Mouse (Mus musculus): ENCODE data around the gene Stab2. TPM values are rescaled to one million over a fixed set of nuclear protein-coding genes. Genes with fewer than 3 reads are reported as not detected.

Gene Stab2
- polyA plus RNA-seq, 1 experiment from 2014 or later, result 0.98 TPM

- Histone ChIP-seq H3K27me3 (no peaks in the 10 kb centered on the region), H3K4me1 (replicated peaks) (peaks cover 25% of the 10 kb centered on the region), H3K9me3 (replicated peaks) (no peaks in the 10 kb centered on the region), H3K27ac (peak overlapping the region; percentile 91), H3K36me3 (peaks cover 25% of the 10 kb centered on the region; the same call in 1 of the 2 replicates), H3K9ac (no peak overlapping the region), H3K4me2 (no peak overlapping the region), H3K4me3 (no peak overlapping the region)
- ATAC-seq (replicated peaks; ENCODE audit: insufficient number of reproducible peaks, insufficient read depth, low FRiP score, low read depth), result no peak
- WGBS, result 84% methylated on average over 14 of the region's 14 CpGs
Measured at GRCm38 (mm10) chr10:86824871-86825270, 183.0 kb downstream of the Stab2 start.

- Histone ChIP-seq H3K27ac (no peak overlapping the region), H3K9ac (no peak overlapping the region), H3K36me3 (peaks cover 25% of the 10 kb centered on the region; the same call in 1 of the 2 replicates), H3K4me1 (replicated peaks) (peaks cover 32% of the 10 kb centered on the region), H3K9me3 (replicated peaks) (no peaks in the 10 kb centered on the region), H3K4me3 (no peak overlapping the region), H3K27me3 (no peaks in the 10 kb centered on the region), H3K4me2 (no peak overlapping the region)
- WGBS, result 82% methylated on average over 6 of the region's 6 CpGs
- ATAC-seq (replicated peaks; ENCODE audit: insufficient number of reproducible peaks, insufficient read depth, low FRiP score, low read depth), result no peak
Measured at GRCm38 (mm10) chr10:86824093-86824492, 183.7 kb downstream of the Stab2 start.

GRCm38 (mm10) chr10:86821014-86821413, 186.8 kb downstream of the Stab2 start:
- ATAC-seq (replicated peaks; ENCODE audit: insufficient number of reproducible peaks, insufficient read depth, low FRiP score, low read depth), result no peak
- H3K27me3 ChIP-seq, result no peaks in the 10 kb centered on the region

GRCm38 (mm10) chr10:86819649-86820165, 188.1 kb downstream of the Stab2 start:
- Histone ChIP-seq H3K4me1 (replicated peaks) (peaks cover 25% of the 10 kb centered on the region), H3K9me3 (replicated peaks) (no peaks in the 10 kb centered on the region), H3K27ac (peak overlapping the region; percentile 76), H3K4me2 (no peak overlapping the region), H3K9ac (no peak overlapping the region), H3K4me3 (no peak overlapping the region), H3K27me3 (no peaks in the 10 kb centered on the region), H3K36me3 (peaks cover 19% of the 10 kb centered on the region; the same call in 1 of the 2 replicates)
- ATAC-seq (replicated peaks; ENCODE audit: insufficient number of reproducible peaks, insufficient read depth, low FRiP score, low read depth), result peak; percentile 66; the same call in 1 of the 2 replicates
- 37% methylated on average over 8 of the region's 8 CpGs for WGBS

More at GRCm38 (mm10) chr10:86821014-86821413, 186.8 kb downstream of the Stab2 start:
- Histone ChIP-seq H3K9me3 (replicated peaks) (no peaks in the 10 kb centered on the region), H3K4me1 (replicated peaks) (peaks cover 31% of the 10 kb centered on the region), H3K4me2 (no peak overlapping the region), H3K4me3 (no peak overlapping the region), H3K27ac (no peak overlapping the region), H3K36me3 (peaks cover 19% of the 10 kb centered on the region; the same call in 1 of the 2 replicates), H3K9ac (no peak overlapping the region)
- WGBS, result 93% methylated on average over 7 of the region's 7 CpGs

- no peaks in the 10 kb centered on the region for H3K27me3 ChIP-seq
- no peak overlapping the region for H3K9ac ChIP-seq
- no peaks in the 10 kb centered on the region for H3K9me3 ChIP-seq (replicated peaks)
- H3K4me3 ChIP-seq, result no peak overlapping the region
- no peak overlapping the region for H3K4me2 ChIP-seq
- H3K27ac ChIP-seq, result peak overlapping the region; percentile 85
- H3K36me3 ChIP-seq, result 0 out of 2 replicates have a peak, but pooled peaks cover 4% of the 10 kb centered on the region
- peaks cover 30% of the 10 kb centered on the region for H3K4me1 ChIP-seq (replicated peaks)
- WGBS, result 77% methylated on average over 7 of the region's 7 CpGs
- no peak for ATAC-seq (replicated peaks; ENCODE audit: insufficient number of reproducible peaks, insufficient read depth, low FRiP score, low read depth)
Measured at GRCm38 (mm10) chr10:86815133-86815532, 192.7 kb downstream of the Stab2 start.

- H3K27ac ChIP-seq, result peak overlapping the region; percentile 85
Measured at GRCm38 (mm10) chr10:86814292-86815131, 193.3 kb downstream of the Stab2 start.

GRCm38 (mm10) chr10:86810612-86811011, 197.2 kb downstream of the Stab2 start:
- ATAC-seq (replicated peaks; ENCODE audit: insufficient number of reproducible peaks, insufficient read depth, low FRiP score, low read depth), result no peak
- Histone ChIP-seq H3K9me3 (replicated peaks) (no peaks in the 10 kb centered on the region), H3K36me3 (peaks cover 9% of the 10 kb centered on the region; the same call in 1 of the 2 replicates), H3K27ac (no peak overlapping the region), H3K4me3 (no peak overlapping the region), H3K27me3 (no peaks in the 10 kb centered on the region), H3K9ac (no peak overlapping the region), H3K4me2 (no peak overlapping the region), H3K4me1 (replicated peaks) (peaks cover 17% of the 10 kb centered on the region)
- 90% methylated on average over 5 of the region's 5 CpGs for WGBS

More at GRCm38 (mm10) chr10:86814292-86815131, 193.3 kb downstream of the Stab2 start:
- Histone ChIP-seq H3K27me3 (no peaks in the 10 kb centered on the region), H3K9me3 (replicated peaks) (no peaks in the 10 kb centered on the region), H3K4me3 (no peak overlapping the region), H3K9ac (no peak overlapping the region), H3K36me3 (0 out of 2 replicates have a peak, but pooled peaks cover 4% of the 10 kb centered on the region), H3K4me2 (peak overlapping the region; percentile 6; the same call in 1 of the 2 replicates), H3K4me1 (replicated peaks) (peaks cover 24% of the 10 kb centered on the region)
- WGBS, result 65% methylated on average over 19 of the region's 19 CpGs
- peak; percentile 65; the same call in 1 of the 2 replicates for ATAC-seq (replicated peaks; ENCODE audit: insufficient number of reproducible peaks, insufficient read depth, low FRiP score, low read depth)

- no peak overlapping the region for H3K4me3 ChIP-seq
- 84% methylated on average over 9 of the region's 9 CpGs for WGBS
- no peak overlapping the region for H3K27ac ChIP-seq
- no peak for ATAC-seq (replicated peaks; ENCODE audit: insufficient number of reproducible peaks, insufficient read depth, low FRiP score, low read depth)
- peaks cover 21% of the 10 kb centered on the region for H3K4me1 ChIP-seq (replicated peaks)
- H3K9ac ChIP-seq, result no peak overlapping the region
- H3K4me2 ChIP-seq, result no peak overlapping the region
- no peaks in the 10 kb centered on the region for H3K9me3 ChIP-seq (replicated peaks)
- H3K36me3 ChIP-seq, result peaks cover 9% of the 10 kb centered on the region; the same call in 1 of the 2 replicates
- no peaks in the 10 kb centered on the region for H3K27me3 ChIP-seq
Measured at GRCm38 (mm10) chr10:86810000-86810399, 197.8 kb downstream of the Stab2 start.

- Histone ChIP-seq H3K27ac (no peak overlapping the region), H3K9ac (no peak overlapping the region), H3K27me3 (no peaks in the 10 kb centered on the region), H3K36me3 (peaks cover 9% of the 10 kb centered on the region; the same call in 1 of the 2 replicates), H3K4me1 (replicated peaks) (peaks cover 13% of the 10 kb centered on the region), H3K9me3 (replicated peaks) (no peaks in the 10 kb centered on the region), H3K4me3 (no peak overlapping the region), H3K4me2 (no peak overlapping the region)
- ATAC-seq (replicated peaks; ENCODE audit: insufficient number of reproducible peaks, insufficient read depth, low FRiP score, low read depth), result no peak
- WGBS, result 70% methylated on average over 15 of the region's 15 CpGs
Measured at GRCm38 (mm10) chr10:86808013-86808758, 199.6 kb downstream of the Stab2 start.

GRCm38 (mm10) chr10:86807362-86807761, 200.5 kb downstream of the Stab2 start:
- ATAC-seq (replicated peaks; ENCODE audit: insufficient number of reproducible peaks, insufficient read depth, low FRiP score, low read depth), result no peak
- Histone ChIP-seq H3K4me1 (replicated peaks) (peaks cover 13% of the 10 kb centered on the region), H3K36me3 (peaks cover 5% of the 10 kb centered on the region; the same call in 1 of the 2 replicates), H3K9ac (no peak overlapping the region), H3K9me3 (replicated peaks) (no peaks in the 10 kb centered on the region), H3K4me3 (no peak overlapping the region), H3K27ac (no peak overlapping the region), H3K4me2 (no peak overlapping the region), H3K27me3 (no peaks in the 10 kb centered on the region)
- 83% methylated on average over 1 of the region's 1 CpGs for WGBS
